Mouse (Mus musculus) adrenal gland, postnatal 14 days (tissue): Measurements from ENCODE around the gene Izumo3. TPM values are rescaled to one million over a fixed set of nuclear protein-coding genes. Genes with fewer than 3 reads are reported as not detected.
"Not testable (repeated sequence)": the region's sequence is repeated elsewhere in the genome, so short reads cannot be mapped to it uniquely, and the experiment has no call there.

ENCODE experiments used
- DNase-seq: peaks from one replicate; pipeline ENCODE4 v3.0.0; 2021; ENCODE audit warnings: mixed read lengths
- long read RNA-seq, 2 experiments: library from polyadenylated mRNA; stranded (forward); transcript quantifications; one replicate each; pipeline ENCODE4 v2.0.0; 2021
- total RNA-seq: library from RNA; stranded (reverse); gene quantifications from 2 replicates; pipeline ENCODE4 v1.2.3, GENCODE M21; 2021

Izumo3 gene
- total RNA-seq, result not detected in 2 replicates
- long read RNA-seq, experiment 1, result 0 reads
- long read RNA-seq, experiment 2, result 0 reads

DNA sequence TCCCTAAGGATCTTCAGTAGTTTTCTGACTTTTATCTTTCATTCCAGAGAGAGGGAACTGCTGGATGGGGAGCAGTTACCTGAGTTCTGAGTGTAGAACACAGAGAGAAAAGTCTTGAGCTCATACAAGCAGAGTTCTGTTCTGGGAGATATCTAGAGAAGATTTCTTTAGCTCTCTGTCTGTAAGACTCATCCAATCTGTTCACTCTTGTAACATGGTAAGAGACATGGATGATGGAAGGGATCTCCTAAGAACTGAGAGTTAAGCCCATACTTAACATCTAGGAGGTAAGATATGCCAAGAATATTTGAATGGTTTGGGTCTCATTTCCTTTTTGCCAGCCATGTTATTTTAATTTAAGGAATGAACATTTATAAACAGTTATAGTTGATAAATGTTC, at the start of gene Izumo3:
TSS of gene Izumo3 (minus strand) at position 101 of the 400 bp plus-strand sequence.
- DNase-seq, result no peak

DNA sequence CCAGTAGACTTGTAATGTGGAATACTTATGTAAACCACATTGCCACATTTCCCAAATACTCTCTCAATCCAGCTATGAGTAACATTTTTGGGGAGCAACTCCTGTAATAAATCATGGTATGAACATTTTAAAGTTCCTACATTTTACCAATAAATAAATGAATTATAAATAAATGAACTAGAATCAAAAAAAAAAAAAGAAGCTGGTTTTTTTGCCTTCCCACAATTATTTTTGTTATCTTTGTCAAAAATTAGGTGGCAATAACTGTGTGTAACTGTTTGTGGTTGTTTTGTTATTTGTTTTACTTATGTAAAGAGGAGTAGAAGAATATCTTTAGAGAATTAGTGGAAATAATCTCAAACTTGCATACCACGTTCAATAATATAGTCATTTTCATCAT, 44.6 kb upstream of the Izumo3 start, which contains the start of gene Gm12666:
TSS of gene Gm12666 (minus strand) at position 101 of the 400 bp plus-strand sequence.
- DNase-seq, result not testable (repeated sequence)

DNA sequence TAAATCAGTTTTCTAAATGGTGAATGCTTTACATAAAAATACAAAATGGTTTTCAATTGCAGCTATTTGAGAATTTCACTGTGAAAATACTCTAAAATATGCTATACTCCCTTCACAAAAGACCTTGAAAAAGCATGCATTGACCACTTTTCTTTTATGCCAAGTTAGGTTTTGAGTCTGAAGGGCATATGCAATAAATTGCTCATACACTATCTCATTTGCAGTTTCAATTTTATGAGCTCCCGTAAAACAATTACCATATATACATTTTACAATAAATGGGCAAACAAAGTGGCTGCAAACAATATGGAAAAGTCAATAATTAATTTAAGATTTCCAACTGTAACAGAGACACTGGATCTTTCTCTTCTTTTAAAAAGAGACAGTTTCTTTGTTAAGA, 5.6 kb upstream of the Izumo3 start:
- no peak for DNase-seq

GRCm38 (mm10) chr4:92111390-92111988, 35.5 kb downstream of the Izumo3 start:
- DNase-seq, result no peak

DNA sequence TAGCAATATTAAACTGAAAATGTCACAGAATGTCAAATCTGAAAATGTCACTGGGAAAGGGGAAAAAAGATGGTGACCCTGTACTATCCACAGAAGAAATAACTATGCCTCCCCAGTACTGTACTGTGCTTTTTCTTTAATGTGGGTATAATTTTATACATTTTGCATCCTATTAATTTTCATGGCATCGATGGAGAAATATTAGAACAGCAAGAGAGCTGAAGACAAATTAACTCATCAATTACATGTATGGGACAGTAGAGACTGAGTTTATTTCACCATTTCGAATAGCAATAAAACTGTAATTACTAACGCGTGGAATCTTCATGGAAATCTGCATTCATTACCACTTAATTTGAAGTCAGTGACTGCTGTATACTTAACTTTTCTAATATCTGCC, 49.6 kb downstream of the Izumo3 start:
- DNase-seq, result no peak

DNA sequence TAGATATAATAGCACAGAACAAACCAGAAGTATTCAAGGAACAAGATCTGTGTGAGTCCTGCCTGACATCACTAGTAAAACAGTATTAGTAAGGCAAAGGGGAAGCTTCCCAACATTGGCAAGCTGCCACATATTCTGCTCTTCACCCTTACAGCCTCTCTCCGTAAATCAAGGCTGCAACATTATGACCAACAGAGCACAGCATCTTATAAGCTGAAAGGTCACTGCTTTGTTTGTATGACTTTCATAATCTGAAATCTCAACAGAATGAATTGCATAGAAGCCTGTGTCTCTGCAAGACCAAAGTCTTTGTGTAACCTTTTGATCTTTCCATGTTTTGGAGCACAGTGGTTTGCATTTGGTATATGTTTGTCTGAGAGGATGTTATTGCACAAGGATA, 51.1 kb downstream of the Izumo3 start:
- DNase-seq, result peak; percentile 38

Other genes starting within 250 kb of the Izumo3 start
- 2.7 and 3.3 TPM in 2 replicates for gene Gm12666, start 44.5 kb upstream of the Izumo3 start, total RNA-seq